Mouse (Mus musculus) left cerebral cortex, adult 9 months (tissue): ENCODE data around the gene Pdk2.

Experiments
- DNase-seq, 2 experiments: peaks; one replicate each; pipeline ENCODE4 v3.0.0; 2022; ENCODE audit warnings: low spot score in 2 of 2

Pdk2 gene

DNA sequence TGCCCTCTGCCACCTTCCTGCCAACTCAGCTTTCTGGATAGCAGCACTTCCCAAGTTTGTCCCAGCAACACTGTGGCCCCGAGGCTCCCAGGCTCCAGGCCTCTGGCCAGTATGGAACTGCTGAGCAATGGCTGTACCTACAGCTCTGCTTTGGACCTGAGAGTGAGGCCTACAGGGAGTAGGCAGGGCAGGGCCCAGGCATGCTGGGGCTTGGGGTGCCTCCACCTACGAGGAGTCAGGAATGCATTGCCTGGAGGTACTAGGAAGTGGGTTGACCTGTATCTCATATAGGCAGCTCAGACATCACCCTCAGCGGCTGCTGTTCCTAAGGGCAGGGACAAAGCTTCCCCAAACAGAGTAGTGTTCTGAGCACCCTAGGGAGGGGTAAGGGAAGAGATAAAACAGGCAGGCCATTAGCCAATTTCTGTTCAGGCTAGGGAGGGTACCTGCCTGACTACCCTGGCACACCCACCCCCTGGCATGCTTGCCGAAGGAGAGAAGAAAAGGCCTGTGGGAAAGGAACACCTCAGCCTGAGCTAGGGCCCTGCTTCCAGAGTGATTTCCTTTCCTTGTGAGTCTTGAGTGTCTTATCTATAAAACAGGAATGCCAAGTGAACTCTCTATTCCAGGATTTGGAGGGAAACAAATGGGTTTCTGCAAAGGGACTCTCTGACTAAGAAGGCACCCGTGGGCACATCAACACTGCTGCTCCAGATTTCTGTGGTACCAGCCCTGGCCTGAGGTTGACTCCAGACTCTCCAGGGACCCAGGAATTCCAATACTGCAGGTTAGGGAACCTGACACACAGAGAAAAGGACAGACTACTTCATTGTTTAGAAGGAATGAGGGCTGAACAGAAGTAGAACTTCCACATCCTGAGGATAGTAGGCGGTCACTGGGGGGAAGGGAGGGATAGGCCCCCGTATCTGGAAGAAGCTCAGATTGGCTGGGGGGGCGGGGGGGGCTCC is 29.3 kb upstream of the Pdk2 start:
- no peak for DNase-seq

DNA sequence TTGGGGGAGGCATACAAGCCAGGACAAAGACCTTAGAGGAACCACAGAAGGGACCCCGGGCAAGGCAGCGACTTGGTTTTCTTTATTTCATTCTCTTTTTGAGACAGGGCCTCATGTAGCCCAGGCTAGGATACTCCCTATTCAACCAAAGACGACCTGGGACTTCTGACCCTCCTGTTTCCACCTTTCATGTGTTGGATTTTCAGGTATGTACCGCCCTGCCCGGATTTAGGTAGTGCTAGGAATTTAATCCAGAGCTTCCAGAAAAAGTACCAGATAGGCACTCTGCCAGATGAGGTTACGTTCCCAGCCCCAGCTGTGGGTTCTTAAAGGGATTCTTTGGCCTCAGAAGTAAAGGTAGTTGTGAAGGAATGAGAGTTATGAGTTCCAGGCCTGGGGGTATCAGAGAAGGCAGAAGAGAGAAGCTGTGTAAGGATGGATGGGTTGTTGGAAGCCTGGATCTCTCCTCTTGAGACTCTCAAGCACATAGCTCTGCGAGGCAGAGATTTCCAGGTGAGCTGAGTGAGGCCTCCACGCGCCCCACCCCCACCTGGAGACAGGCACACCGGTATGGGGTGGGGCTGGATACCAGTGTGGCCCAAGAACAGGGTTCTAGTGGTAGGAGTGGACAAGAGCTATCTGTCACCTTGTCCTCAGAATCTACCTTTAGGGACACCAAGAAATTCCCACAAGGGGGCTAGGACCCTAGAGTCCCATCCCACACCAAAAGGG is 28.2 kb upstream of the Pdk2 start:
- DNase-seq = no peak

DNA sequence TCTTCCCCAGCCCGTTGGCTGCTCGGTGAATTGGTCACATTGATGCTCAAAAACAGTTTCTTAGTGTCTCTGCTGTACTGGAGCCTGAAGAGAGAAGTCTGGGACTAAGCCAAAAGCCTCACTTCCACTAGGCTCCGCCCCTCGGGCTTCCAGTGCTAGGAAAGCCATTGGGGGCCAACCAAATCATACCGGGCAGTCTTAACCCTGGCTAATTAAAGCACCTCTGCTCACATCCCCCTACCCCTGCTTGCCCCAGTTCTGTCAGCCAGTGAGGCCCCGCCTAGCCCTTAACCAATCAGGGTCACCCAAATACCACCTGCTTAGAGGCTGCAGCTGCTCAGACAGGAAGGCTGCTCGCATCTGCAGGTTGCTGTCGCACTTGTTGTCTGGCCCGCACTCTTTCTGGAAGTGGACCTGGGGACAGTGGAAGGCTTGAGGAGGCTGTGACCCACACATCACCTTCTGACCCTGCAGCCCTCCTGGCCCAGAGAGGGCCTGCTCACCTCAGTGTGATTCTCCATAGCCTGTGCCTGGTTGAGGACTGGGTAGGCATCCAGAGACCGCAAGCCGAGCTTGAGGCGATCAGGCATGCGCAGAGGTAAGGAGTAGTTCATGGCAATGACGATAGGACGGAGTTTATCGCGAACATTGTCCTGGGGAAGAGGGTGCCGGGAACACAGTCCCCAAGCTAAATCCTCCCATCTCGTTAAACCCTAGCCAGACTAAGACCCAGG is 15.8 kb upstream of the Pdk2 start:
- no peak for DNase-seq

DNA sequence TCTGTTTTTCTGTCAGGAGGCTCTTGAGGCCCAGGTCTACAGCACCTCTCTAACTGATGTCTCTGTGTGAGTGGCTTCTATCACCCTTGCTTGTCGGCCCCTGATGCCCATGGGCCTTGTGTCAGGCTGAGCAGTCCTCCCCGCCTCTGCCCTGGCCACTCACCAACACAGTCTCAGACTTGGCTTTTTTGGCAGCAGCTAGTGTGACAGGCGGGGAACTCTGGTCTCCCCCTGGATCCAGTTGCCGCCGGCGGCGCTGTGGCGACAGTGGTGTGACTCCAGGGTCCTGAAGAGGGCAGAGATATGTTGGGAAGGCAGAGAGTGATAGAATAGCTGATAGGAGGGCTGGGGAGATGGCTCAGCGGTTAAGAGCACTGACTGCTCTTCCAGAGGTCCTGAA is 11.9 kb upstream of the Pdk2 start:
- DNase-seq = no peak

DNA sequence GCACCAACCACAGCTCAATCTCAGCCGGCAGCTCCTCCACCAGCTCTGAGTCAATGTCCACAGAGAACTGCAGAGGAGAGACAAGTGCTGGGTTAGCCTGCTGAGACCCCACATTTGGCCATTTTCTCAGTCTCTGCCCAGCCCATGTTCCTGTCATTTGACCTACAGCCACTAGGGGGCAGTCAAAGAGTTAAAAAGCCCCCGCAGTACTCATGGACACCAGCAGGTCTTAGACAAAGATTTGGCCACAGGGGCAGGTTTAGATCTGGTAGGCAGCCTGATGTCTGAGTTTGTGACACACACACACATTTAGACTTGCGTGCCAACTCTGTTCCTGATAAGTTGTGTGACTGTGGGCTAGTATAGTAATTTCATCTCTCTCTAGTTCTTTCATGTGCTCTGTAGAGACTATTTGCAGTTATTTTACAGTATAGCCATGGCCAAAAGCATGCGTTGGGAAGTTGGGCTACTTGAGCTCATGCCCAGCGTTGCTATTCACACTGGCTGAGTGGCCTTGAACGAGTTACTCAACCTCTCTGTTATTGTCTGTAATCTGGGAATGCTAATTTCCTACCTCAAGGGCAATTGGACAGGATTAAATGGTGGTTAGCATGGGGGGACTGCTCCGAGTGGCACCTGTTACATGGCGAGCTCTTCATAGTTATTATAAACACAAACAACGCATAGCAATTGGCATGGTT is 6.0 kb upstream of the Pdk2 start:
- DNase-seq = peak in 1 of 2 experiments; percentile 64

DNA sequence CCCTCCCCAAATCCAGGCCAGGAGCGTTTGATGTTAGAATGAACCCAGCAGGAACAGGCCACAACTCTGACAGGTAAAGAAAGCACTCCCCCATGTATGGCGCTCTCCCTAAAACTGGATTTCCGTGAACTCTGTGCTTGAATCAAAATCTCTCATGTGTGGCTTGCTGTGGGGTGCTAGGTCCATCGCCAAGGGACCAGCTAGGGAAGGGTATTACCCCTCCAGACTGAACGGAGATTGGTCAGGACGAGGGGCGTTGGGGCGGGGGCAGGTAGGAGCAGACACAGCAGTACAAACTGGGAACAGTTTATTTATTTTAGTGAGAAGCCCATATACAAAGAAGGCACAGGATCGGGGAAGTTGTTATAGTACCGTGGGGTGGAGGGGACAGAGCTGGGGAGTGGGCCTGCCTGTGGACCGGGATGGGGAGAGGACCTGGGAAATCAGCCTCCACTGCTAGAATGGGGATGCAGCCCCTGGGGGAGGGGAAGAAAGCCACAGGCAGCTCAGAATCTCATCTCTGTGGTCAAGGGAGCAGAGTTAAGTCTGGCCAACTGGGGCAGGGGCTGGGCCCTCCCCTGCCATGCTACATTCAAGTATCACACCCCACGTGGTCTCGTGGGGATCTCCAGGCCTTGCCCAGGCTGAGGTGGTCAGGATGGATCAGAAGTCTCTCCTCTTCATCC is 3.2 kb upstream of the Pdk2 start:
- no peak for DNase-seq

DNA sequence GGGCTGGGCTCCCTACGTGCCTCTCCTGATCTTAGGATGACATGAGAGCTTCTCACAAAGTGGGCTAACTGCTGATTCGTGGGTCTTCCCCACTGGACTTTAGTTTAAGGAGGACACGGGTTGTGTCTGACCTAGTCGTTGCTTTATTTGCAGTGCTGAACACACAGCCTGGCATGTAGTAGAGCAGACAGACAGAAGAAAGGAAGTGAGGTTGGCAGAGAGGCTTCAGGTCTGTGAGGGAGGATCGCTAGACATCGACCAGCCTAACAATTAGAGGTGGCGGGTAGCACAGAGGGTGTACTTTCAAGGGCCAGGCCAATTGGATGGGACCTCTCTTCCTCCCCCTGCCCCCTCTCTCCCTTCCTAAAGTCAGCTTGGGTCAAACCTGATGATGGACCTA is 2.5 kb upstream of the Pdk2 start:
- no peak for DNase-seq

DNA sequence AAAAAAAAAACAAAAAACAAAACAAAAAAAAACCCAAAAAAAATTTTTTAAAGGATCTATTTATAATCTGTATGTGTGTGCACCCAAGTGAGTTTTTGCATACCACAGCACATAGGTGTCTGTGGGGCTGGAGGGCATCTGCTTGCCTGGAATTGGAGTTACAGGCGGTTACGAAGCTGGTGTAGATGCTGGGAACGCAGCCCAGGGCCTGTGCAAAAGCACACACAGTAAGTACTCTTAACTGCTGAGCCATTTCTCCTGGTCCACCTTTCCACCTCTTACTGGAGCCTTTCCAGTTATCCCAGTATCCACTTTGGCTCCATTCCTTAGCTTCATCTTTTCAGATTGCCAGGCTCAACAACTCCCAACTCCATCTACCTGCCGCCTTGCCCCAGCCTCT is 1.9 kb upstream of the Pdk2 start:
- DNase-seq = no peak

DNA sequence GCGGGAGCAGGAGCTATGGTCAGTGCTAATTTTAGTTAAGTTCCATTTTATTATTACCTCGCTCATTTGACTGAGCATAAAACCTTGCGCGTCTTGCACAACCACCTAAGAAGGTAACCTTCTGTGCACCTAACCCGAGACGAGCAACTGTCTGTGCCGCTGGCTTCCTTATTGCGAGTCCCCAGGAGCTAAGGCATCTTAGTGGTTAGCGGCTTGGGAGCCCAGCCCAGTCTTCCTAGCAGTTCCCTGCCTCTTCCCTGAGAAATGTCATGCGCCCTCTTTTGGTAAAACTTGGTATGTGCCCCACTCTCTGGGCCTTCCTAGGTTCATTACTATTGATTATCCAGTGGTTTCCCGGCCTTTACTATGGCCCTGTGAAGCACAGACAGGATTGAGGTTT is 942 bp upstream of the Pdk2 start:
- DNase-seq = peak in 1 of 2 experiments; percentile 91

DNA sequence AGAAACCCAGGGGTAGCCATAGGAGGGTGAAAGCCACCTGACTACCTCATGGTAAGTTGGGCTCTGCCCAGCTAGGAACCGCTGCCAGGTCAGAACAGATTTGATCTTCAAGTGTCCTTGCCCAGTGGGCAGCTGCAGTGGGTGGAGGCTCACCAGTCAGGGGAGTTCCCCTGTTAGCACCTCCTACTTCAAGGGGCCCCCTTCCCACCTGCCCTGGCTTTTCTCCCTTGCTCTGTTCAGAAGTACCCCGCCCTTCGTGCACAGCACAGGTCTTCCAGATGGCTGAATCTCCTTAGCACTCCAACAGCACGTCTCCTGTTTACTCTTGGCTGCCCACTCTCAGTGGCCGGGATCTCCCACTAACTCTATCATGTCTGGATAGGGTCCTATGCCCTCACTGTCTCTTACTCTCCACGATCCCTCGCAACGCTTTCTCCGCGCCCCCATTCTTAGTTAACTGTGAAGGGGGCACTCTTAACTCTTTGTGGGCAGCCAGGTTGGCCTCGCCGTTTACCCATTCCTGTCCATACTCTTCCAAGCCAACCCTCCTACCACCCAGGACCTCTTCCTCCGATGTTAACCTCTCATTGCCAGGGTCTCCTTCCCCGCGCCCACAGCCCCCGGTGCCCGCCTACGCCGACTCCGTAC is 539 bp downstream of the Pdk2 start:
- DNase-seq = peak in 1 of 2 experiments; percentile 56

DNA sequence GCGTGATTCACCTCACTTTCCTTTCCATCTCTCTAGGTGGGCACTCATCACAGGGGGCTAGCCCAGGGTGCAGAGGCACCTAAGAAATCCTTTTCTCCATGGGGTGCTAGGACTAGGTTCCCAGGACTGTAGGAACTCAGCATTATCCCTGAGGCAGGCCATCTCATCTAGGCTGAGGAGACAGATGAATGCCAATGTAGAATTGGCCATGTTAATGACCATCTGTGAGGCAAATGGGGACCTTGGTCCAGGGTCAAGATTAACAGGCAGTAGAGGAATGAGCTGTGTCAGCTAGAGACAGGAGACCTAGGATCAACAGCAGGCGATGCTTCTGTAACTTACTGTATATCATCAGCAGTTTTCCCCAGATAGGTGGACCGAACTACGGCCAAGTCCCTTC is 1.4 kb downstream of the Pdk2 start:
- no peak for DNase-seq

DNA sequence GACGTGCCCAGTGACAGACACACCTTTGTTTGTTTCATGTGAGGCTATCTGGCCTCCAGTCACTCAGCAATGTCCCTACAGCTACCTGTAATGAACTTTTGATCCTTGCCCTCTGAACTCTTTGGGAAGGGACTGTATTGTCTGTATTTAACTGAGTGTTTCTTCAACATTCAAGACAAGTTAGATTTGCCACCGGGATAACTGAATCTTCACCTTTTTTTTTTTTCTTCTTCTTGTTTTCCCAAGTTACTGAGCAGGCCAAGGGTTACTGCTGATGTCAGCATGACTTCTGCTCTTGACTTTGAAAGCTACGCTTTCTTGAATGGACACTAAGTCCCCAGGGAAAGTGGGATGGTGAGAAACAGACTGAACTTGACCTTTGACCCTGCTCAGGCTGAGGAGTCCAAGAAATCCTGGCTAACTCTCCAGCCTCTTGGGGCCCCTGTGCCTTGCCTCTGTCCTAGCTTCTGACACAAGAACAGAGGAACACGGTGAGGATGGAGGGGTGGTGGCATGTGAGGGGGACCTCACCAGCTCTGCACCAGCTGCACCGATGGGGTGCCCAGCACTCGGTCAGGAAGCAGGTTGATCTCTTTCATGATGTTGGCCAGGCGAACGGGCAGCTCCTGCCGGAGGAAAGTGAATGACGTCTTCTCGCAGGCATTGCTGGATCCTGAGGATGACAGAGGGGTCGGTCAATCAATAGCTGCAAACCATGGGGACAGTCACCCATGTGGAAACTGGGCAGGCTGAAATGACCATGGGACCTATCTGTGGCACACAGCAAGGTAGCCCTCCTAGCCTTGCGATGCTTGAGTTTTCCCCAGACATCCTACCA is 2.1 kb downstream of the Pdk2 start:
- DNase-seq = no peak

DNA sequence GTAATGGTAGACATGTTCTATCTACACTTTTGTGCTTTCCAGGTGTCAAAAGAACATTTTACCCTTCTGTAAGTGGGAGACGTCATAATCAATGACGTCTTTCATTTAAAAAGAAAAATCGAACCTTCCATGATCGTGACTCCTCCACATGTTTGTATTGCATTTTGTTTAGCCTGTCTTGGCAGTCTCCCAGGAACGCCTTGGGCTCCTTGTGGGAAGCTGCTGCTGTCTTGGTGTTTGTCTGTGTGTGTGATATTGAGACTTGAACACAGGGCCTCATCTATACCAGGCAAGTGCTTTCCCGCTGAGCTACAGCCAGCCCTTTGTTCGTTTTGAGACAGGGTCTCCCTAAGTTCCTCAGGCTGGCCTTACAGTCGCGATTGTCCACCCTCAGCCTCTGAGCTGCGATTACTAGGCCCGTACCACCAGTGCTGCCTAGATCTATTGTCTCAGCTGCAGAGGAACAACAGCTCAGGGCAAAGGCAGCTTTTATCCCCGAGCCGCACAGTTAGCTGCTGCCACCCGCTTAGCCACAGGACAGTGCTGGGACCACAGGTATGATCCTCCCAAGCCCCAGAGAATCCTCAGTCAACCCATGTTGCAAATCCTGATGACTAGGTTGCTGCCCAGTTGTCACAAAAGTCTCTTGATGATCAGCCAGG is 2.9 kb downstream of the Pdk2 start:
- DNase-seq = no peak

DNA sequence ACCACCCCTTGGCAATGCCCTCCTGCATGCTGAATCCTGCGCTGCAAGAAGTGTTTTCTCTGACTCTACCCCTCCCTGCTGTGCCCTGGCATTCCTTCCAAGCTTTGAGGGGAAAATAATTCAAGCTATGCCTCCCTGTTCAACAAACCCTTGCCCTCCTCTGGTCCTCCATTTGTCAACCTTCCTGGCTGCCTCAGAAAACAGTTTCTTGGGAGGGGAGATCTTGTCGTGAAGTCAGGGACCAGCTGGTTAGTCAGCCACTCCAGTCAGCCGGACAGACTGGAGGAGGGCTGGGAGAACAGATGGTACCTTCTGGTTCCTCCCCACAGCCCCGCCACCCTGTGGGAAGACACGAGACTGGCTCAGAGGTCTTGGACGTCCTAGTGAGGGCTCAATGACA is 3.8 kb downstream of the Pdk2 start:
- DNase-seq = no peak

DNA sequence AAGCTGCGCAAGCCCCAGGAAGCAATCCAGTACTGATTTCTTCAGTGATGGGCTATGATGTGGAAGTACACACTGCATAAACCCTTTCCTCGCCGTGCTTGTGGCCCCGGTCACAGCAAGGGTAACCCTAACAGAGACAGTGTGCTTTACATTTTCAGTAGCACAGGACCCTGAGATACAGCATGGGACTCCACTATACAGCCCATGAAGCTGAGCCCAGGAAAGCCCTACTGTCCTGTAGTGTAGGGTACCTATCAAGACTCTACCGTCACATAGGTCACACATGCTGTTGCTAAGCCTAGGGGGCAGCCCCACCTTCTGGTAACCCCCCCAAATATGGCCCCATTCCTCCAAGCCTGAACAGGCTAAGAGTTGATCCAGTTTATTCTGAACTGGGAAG is 4.6 kb downstream of the Pdk2 start:
- DNase-seq = no peak

DNA sequence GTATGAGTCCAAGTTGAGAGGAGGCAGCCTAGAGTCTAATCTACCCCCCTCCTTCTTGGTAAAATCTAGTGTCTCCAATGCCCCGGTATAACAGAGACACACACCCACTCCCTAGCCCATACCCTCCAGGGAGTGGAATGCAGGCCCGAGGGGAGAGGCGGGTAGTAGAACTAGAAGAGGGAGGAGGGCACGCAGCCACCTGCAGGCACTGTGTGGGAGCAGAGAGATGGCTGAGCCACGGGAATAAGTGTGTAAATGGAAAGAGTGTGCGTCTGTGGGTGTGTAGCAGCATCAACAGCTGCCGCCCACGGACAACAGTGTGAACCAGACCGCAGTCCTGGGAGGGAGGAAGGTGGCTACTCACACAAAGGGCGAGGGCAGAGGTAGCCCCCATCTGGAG is 6.3 kb downstream of the Pdk2 start:
- DNase-seq = peak; percentile 74

DNA sequence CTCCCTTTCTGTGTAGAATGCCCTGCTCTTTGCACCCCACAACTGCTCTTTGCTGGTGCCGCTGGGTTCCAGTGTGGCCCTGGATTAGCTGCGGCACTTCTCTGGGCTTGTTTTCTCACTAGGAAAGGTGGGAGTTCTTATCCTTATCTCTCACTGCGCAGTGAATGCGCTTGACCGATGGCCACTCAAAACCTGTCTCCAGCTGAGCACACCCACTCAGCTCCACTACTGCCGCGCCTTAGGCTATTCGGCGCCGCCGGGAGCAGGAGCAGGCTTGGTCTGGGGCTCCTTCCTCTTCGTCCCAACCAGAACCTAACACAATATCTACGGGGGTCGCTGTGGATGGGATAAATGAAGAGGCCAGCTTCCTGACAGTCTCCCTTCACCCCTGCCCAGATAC is 7.5 kb downstream of the Pdk2 start:
- no peak for DNase-seq

DNA sequence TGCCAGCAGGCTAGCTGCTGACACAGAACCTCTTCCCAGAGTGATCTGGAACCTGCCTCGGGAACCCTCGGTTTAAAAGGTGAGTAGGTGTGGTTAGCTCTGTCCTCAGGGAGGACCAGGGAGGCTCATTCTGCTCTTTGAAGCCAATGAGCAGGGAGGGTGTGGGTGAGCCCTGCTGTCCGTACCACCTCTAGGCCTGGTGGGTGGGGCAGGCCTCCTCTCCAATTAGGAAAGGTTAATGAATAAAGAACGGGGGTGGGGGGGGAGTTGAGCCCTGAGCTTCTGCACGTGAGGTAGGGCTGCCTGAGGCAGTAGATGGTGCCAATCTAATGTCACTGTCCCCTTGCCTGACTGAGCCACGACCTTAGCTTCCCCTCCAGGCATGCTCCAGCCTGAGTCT is 8.2 kb downstream of the Pdk2 start:
- DNase-seq = no peak

DNA sequence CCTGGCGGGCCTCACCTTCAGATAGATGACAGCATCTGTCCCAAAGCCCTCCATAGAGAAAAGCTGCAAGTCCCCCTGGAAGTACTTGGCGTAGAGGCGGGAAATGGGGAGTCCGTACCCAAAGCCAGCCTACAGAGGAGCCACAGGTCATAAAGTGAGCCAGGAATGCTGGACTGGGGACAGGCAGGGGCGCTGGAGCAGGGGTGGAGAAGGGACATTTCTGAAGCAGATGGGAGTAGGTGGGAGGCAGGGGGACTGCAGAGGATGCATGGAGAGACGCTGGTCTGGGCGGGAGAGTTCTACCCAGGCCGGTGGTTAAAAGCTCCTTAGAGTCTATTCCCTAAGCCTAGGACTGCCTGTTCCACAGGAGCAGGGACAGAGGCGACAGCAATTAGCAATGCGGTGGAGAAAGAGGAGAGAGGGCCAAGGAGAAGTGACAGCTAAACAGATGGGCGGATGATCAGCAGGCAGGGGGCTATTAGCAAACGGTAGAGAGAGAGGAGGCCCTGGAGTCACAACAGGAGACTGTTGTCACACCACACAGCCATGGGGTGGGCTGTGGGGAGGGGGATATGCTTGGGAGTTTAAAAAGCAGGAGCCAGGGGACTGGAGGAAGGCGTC is 13.2 kb downstream of the Pdk2 start:
- DNase-seq = no peak
